Mouse (Mus musculus) MEL (cell line): ENCODE data around the gene Smc4. TPM values are rescaled to one million over a fixed set of nuclear protein-coding genes. Genes with fewer than 3 reads are reported as not detected.
A peak's percentile ranks its signal among the peaks of the same experiment; 100 is the strongest.

Experiments used
- DNase-seq: peaks from one replicate; pipeline ENCODE4 v3.0.0; 2011; ENCODE audit warnings: low read depth, low spot score
- H3K27ac ChIP-seq: 2 replicates; pipeline ENCODE4 v1.5.1; 2012; ENCODE audit warnings: low read depth, mild to moderate bottlenecking, control low read depth, low read length, moderate library complexity; ENCODE audit not compliant: control insufficient read depth
- H3K27me3 ChIP-seq, 2 experiments: fragments of 150-350 bp in 1 of 2; sonication (generic) in 1 of 2; 2 replicates each; pipeline ENCODE4 v1.6.1; 2012; ENCODE audit warnings: low read length in 2 of 2, mild to moderate bottlenecking in 2 of 2, improper control_type of control experiment in 1 of 2, moderate library complexity in 1 of 2; ENCODE audit not compliant: insufficient read depth in 2 of 2, control insufficient read depth in 1 of 2
- H3K36me3 ChIP-seq, 2 experiments: 2 replicates each; pipeline ENCODE4 v1.6.1; 2012 to 2014; ENCODE audit warnings: low read length in 2 of 2, improper control_type of control experiment in 1 of 2, inconsistent platforms in 1 of 2, mild to moderate bottlenecking in 1 of 2; ENCODE audit not compliant: insufficient read depth in 2 of 2, control insufficient read depth in 1 of 2
- H3K4me1 ChIP-seq, 2 experiments: fragments of 150-350 bp in 1 of 2; sonication (generic) in 1 of 2; 2 replicates each; pipeline ENCODE4 v1.6.1; 2012; ENCODE audit warnings: low read length in 2 of 2, improper control_type of control experiment in 1 of 2, mild to moderate bottlenecking in 1 of 2; ENCODE audit not compliant: insufficient read depth in 2 of 2, control insufficient read depth in 1 of 2
- H3K4me3 ChIP-seq, 2 experiments: fragments of 150-350 bp in 1 of 2; sonication (generic) in 1 of 2; 2 replicates each; pipeline ENCODE4 v1.5.1; 2012; ENCODE audit warnings: low read depth in 2 of 2, low read length in 2 of 2, mild to moderate bottlenecking in 2 of 2, moderate library complexity in 2 of 2, control low read depth in 1 of 2, improper control_type of control experiment in 1 of 2; ENCODE audit not compliant: control insufficient read depth in 1 of 2, insufficient read depth in 1 of 2
- H3K79me2 ChIP-seq: 2 replicates; pipeline ENCODE4 v1.6.1; 2012; ENCODE audit warnings: mild to moderate bottlenecking, low read length, moderate library complexity; ENCODE audit not compliant: control insufficient read depth, poor library complexity, insufficient read depth
- H3K9ac ChIP-seq: 2 replicates; pipeline ENCODE4 v1.6.1; 2012; ENCODE audit warnings: low read depth, mild to moderate bottlenecking, control low read depth, low read length, moderate library complexity; ENCODE audit not compliant: control insufficient read depth, poor library complexity, severe bottlenecking
- H3K9me3 ChIP-seq: fragments of 150-350 bp; sonication (generic); replicated peaks from 2 replicates; pipeline ENCODE4 v1.6.1; 2012; ENCODE audit warnings: mild to moderate bottlenecking, low read length, improper control_type of control experiment, moderate library complexity; ENCODE audit not compliant: insufficient read depth
- BHLHE40 ChIP-seq: IDR thresholded peaks from 2 replicates; pipeline ENCODE4 v1.6.1; 2012; ENCODE audit warnings: low read depth, mild to moderate bottlenecking, inconsistent platforms, low read length, improper control_type of control experiment, borderline replicate concordance
- E2F4 ChIP-seq: IDR thresholded peaks from 2 replicates; pipeline ENCODE4 v1.6.1; 2011; ENCODE audit warnings: low read depth, low read length, improper control_type of control experiment, borderline replicate concordance
- ELF1 ChIP-seq: IDR thresholded peaks from 2 replicates; pipeline ENCODE4 v1.6.1; 2014; ENCODE audit warnings: low read depth, mild to moderate bottlenecking, inconsistent platforms, low read length, improper control_type of control experiment, moderate library complexity
- KAT2A ChIP-seq: conservative IDR thresholded peaks from 2 replicates; pipeline ENCODE4 v1.6.1; 2012; ENCODE audit warnings: low read depth, low read length, improper control_type of control experiment, inconsistent platforms
- MAFK ChIP-seq: IDR thresholded peaks from 2 replicates; pipeline ENCODE4 v1.6.1; 2011; ENCODE audit warnings: low read depth, mild to moderate bottlenecking, low read length, improper control_type of control experiment, borderline replicate concordance
- MAX ChIP-seq: IDR thresholded peaks from 2 replicates; pipeline ENCODE4 v1.6.1; 2011; ENCODE audit warnings: low read length, improper control_type of control experiment
- MEF2A ChIP-seq: IDR thresholded peaks from 2 replicates; pipeline ENCODE4 v1.6.1; 2014; ENCODE audit warnings: low read depth, mild to moderate bottlenecking, inconsistent platforms, low read length, improper control_type of control experiment; ENCODE audit not compliant: poor library complexity, insufficient replicate concordance, severe bottlenecking; ENCODE audit errors: extremely low read depth
- NELFE ChIP-seq: IDR thresholded peaks from 2 replicates; pipeline ENCODE4 v1.6.1; 2011; ENCODE audit warnings: low read depth, low read length, improper control_type of control experiment
- POLR2A ChIP-seq, 2 experiments: IDR thresholded peaks; 2 replicates each; pipeline ENCODE4 v1.6.1; 2011 to 2012; ENCODE audit warnings: low read length in 2 of 2, mild to moderate bottlenecking in 2 of 2, control low read depth in 1 of 2, improper control_type of control experiment in 1 of 2, low read depth in 1 of 2, moderate library complexity in 1 of 2; ENCODE audit not compliant: control insufficient read depth in 1 of 2, insufficient read depth in 1 of 2, poor library complexity in 1 of 2
- POLR2AphosphoS2 ChIP-seq: IDR thresholded peaks from 2 replicates; pipeline ENCODE4 v1.6.1; 2011; ENCODE audit warnings: low read length, improper control_type of control experiment
- RAD21 ChIP-seq: IDR thresholded peaks from 2 replicates; pipeline ENCODE4 v1.6.1; 2011; ENCODE audit warnings: mild to moderate bottlenecking, low read depth, low read length, improper control_type of control experiment
- SIN3A ChIP-seq: IDR thresholded peaks from 2 replicates; pipeline ENCODE4 v1.6.1; 2012; ENCODE audit warnings: low read length, improper control_type of control experiment, inconsistent platforms
- SMC3 ChIP-seq: IDR thresholded peaks from 2 replicates; pipeline ENCODE4 v1.6.1; 2011; ENCODE audit warnings: low read depth, low read length, improper control_type of control experiment
- TAL1 ChIP-seq: IDR thresholded peaks from 2 replicates; pipeline ENCODE4 v1.6.1; 2012; ENCODE audit warnings: mild to moderate bottlenecking, inconsistent platforms, low read length, moderate library complexity, mixed read lengths
- TCF12 ChIP-seq: IDR thresholded peaks from 2 replicates; pipeline ENCODE4 v1.6.1; 2014; ENCODE audit warnings: low read depth, mild to moderate bottlenecking, inconsistent platforms, low read length, improper control_type of control experiment, moderate library complexity
- UBTF ChIP-seq: IDR thresholded peaks from 2 replicates; pipeline ENCODE4 v1.6.1; 2012; ENCODE audit warnings: low read depth, mild to moderate bottlenecking, inconsistent platforms, low read length, improper control_type of control experiment, moderate library complexity, borderline replicate concordance; ENCODE audit not compliant: insufficient read depth
- USF1 ChIP-seq: IDR thresholded peaks from 2 replicates; pipeline ENCODE4 v1.6.1; 2014; ENCODE audit warnings: low read depth, mild to moderate bottlenecking, inconsistent platforms, low read length, improper control_type of control experiment, moderate library complexity
- USF2 ChIP-seq, 2 experiments: IDR thresholded peaks; 2 replicates each; pipeline ENCODE4 v1.6.1; 2011 to 2012; ENCODE audit warnings: improper control_type of control experiment in 2 of 2, low read length in 2 of 2, borderline replicate concordance in 1 of 2, inconsistent platforms in 1 of 2, low read depth in 1 of 2, mild to moderate bottlenecking in 1 of 2; ENCODE audit not compliant: insufficient read depth in 1 of 2
- ZC3H11A ChIP-seq: IDR thresholded peaks from 2 replicates; pipeline ENCODE4 v1.6.1; 2012; ENCODE audit warnings: low read depth, mild to moderate bottlenecking, inconsistent platforms, low read length, improper control_type of control experiment
- ZKSCAN1 ChIP-seq: IDR thresholded peaks from 2 replicates; pipeline ENCODE4 v1.6.1; 2012; ENCODE audit warnings: low read depth, mild to moderate bottlenecking, inconsistent platforms, low read length, improper control_type of control experiment, moderate library complexity
- ZMIZ1 ChIP-seq: IDR thresholded peaks from 2 replicates; pipeline ENCODE4 v1.6.1; 2012; ENCODE audit warnings: low read depth, mild to moderate bottlenecking, inconsistent platforms, low read length, improper control_type of control experiment, moderate library complexity
- polyA plus RNA-seq, 2 experiments: library from polyadenylated mRNA; stranded (reverse) in 1 of 2; unstranded in 1 of 2; fragments of >175 nt in 1 of 2; fragments of >200 nt in 1 of 2; gene quantifications; 2 replicates each; pipeline versions ENCODE4 v1.2.1 to v1.2.4; 2012; ENCODE audit warnings: low replicate concordance in 2 of 2, low read depth in 1 of 2; ENCODE audit not compliant: insufficient read length in 2 of 2, insufficient read depth in 1 of 2, missing spikeins in 1 of 2
- total RNA-seq: library from RNA; depleted of rRNA; stranded (reverse); fragments of 300-350 nt; gene quantifications from 2 replicates; pipeline ENCODE4 v1.2.3, GENCODE M21; 2012

The Smc4 gene
- total and polyA plus RNA-seq, 3 experiments = 75.9 to 1,112 (median 88.7) TPM

DNA sequence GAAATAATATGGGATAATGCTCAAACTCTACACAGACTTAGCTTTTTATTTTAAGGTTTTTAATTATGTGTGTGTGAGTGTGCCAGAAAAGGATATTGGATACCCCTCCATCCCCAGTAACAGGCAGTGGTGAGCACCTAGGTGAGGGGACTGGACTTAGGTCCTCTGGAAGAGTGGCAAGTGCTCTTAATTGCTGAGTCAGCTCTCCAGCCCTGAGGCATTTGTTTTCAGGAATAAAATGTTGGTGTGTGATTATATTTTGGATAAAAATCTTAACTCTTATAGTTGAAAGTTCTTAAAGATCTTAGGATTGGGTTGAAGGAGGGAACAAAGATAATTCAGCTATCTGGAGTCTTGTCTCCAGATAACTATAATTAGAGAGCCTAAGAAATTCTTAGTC, 16.2 kb downstream of the Smc4 start:
- Histone ChIP-seq H3K27ac (no peak overlapping the region), H3K36me3 (peaks cover 9 to 84% of the 10 kb centered on the region in 2 experiments), H3K27me3 (no peaks in the 10 kb centered on the region), H3K4me3 (no peak overlapping the region), H3K79me2 (no peaks in the 10 kb centered on the region; the same call in 1 of the 2 replicates), H3K9me3 (no peaks in the 10 kb centered on the region), H3K9ac (no peak overlapping the region), H3K4me1 (no peaks in the 10 kb centered on the region)
- DNase-seq = no peak
- TF ChIP-seq TAL1 = no peak
- peak; percentile 85 for TF ChIP-seq MAFK
- TF ChIP-seq, all 39 proteins: peak for 1

- H3K36me3 ChIP-seq = peaks cover 3 to 79% of the 10 kb centered on the region in 2 experiments
- no peaks in the 10 kb centered on the region for H3K9me3 ChIP-seq
- no peak overlapping the region for H3K9ac ChIP-seq
- no peaks in the 10 kb centered on the region for H3K27me3 ChIP-seq
- TF ChIP-seq MAX (no peak), ZKSCAN1 (no peak), POLR2AphosphoS2 (no peak), NELFE (no peak), KAT2A (no peak), POLR2A (IDR thresholded peaks at IDR 0.05; ENCODE audit: control insufficient read depth in 1 of 2, insufficient read depth in 1 of 2, low read depth in 1 of 2, low read length in 2 of 2, poor library complexity in 1 of 2) (no peak), SIN3A (no peak)
- DNase-seq = no peak
- H3K27ac ChIP-seq = no peak overlapping the region
- H3K4me3 ChIP-seq = no peak overlapping the region
- no peaks in the 10 kb centered on the region for H3K4me1 ChIP-seq
- H3K79me2 ChIP-seq = no peaks in the 10 kb centered on the region; the same call in 1 of the 2 replicates
Measured at GRCm38 (mm10) chr3:69026133-69026783, 21.7 kb downstream of the Smc4 start.

DNA sequence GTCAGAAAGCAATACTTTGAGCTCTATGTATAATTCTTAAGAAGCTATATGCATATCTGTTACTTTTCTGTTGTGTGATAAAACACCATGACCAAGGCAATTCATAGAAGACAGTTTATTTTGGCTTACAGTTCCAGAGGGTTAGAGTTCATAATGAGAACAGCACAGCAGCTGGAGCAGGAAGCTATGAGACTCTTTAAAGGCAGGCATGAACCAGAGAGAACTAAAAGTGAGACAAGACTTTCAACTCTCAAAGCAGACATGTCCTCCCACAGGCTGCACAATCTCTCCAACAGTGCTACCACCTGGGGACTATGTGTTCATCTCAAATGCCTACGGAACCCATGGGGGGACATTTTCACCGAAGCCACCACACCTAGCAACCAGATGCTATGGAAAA, 35.6 kb downstream of the Smc4 start:
- no peaks in the 10 kb centered on the region for H3K9me3 ChIP-seq
- DNase-seq = no peak
- H3K27ac ChIP-seq = no peak overlapping the region
- H3K4me1 ChIP-seq = peaks cover 7 to 9% of the 10 kb centered on the region in 2 experiments
- H3K4me3 ChIP-seq = no peak overlapping the region
- peaks cover 40% of the 10 kb centered on the region for H3K79me2 ChIP-seq
- peaks cover 34 to 45% of the 10 kb centered on the region in 2 experiments for H3K36me3 ChIP-seq
- TF ChIP-seq MEF2A (no peak), SMC3 (no peak), ZC3H11A (no peak), UBTF (no peak), ELF1 (no peak), BHLHE40 (no peak), POLR2A (IDR thresholded peaks at IDR 0.05; ENCODE audit: control insufficient read depth in 1 of 2, insufficient read depth in 1 of 2, low read depth in 1 of 2, low read length in 2 of 2, poor library complexity in 1 of 2) (no peak), KAT2A (no peak), MAX (no peak), TCF12 (no peak), E2F4 (no peak), RAD21 (no peak), USF1 (no peak), ZKSCAN1 (no peak), USF2 (IDR thresholded peaks at IDR 0.05; ENCODE audit: borderline replicate concordance in 1 of 2, insufficient read depth in 1 of 2, low read depth in 1 of 2, low read length in 2 of 2) (no peak), ZMIZ1 (no peak)
- H3K9ac ChIP-seq = no peak overlapping the region
- no peaks in the 10 kb centered on the region for H3K27me3 ChIP-seq
